Mouse (Mus musculus) hindbrain, embryonic 15.5 days (tissue): ENCODE data around the gene Arhgap4. TPM values are rescaled to one million over a fixed set of nuclear protein-coding genes. Genes with fewer than 3 reads are reported as not detected.
A peak's percentile ranks its signal among the peaks of the same experiment; 100 is the strongest.

ENCODE experiments used
- ATAC-seq: fragments of 200-750 bp; cut with Nextera tagmentation; 2 replicates; pipeline ENCODE4 v1.8.0; 2017; ENCODE audit warnings: low read depth, moderate number of reproducible peaks, moderate TSS enrichment; ENCODE audit not compliant: low FRiP score
- H3K27ac ChIP-seq: fragments of 300-500 bp; sonication (generic); replicated peaks from 2 replicates; pipeline ENCODE4 v1.5.1; 2015; ENCODE audit warnings: mild to moderate bottlenecking, inconsistent platforms
- H3K27me3 ChIP-seq: fragments of 300-500 bp; sonication (generic); 2 replicates; pipeline ENCODE4 v1.6.1; 2015; ENCODE audit warnings: control low read depth, inconsistent platforms
- H3K36me3 ChIP-seq: fragments of 300-500 bp; sonication (generic); 2 replicates; pipeline ENCODE4 v1.6.1; 2015; ENCODE audit warnings: control low read depth, inconsistent platforms
- H3K4me1 ChIP-seq: fragments of 300-500 bp; sonication (generic); replicated peaks from 2 replicates; pipeline ENCODE4 v1.6.1; 2015; ENCODE audit warnings: control low read depth, inconsistent platforms
- H3K4me2 ChIP-seq: fragments of 300-500 bp; sonication (generic); 2 replicates; pipeline ENCODE4 v1.6.1; 2015; ENCODE audit warnings: moderate library complexity, mild to moderate bottlenecking, inconsistent platforms
- H3K4me3 ChIP-seq: fragments of 300-500 bp; sonication (generic); 2 replicates; pipeline ENCODE4 v1.5.1; 2015; ENCODE audit warnings: mild to moderate bottlenecking, inconsistent platforms
- H3K9ac ChIP-seq: fragments of 300-500 bp; sonication (generic); 2 replicates; pipeline ENCODE4 v1.6.1; 2015; ENCODE audit warnings: inconsistent platforms
- H3K9me3 ChIP-seq: fragments of 300-500 bp; sonication (generic); 2 replicates; pipeline ENCODE4 v1.6.1; 2016; ENCODE audit warnings: control low read depth, inconsistent platforms
- WGBS: fragments of 180-500 bp; shearing (Covaris S2); methylation state at CpG from one replicate; pipeline ENCODE4 v1.1.7; 2015; 5-methylcytosine and 5-hydroxymethylcytosine counted together
- polyA plus RNA-seq: library from polyadenylated mRNA; unstranded; fragments of >200 nt; fragmentation: Nextera tagmentation; extraction: Ambion mirVana; gene quantifications from 2 replicates; pipeline ENCODE4 v1.2.1, GENCODE M21; 2015

Gene Arhgap4
- 3.5 and 3.6 TPM in 2 replicates for polyA plus RNA-seq

DNA sequence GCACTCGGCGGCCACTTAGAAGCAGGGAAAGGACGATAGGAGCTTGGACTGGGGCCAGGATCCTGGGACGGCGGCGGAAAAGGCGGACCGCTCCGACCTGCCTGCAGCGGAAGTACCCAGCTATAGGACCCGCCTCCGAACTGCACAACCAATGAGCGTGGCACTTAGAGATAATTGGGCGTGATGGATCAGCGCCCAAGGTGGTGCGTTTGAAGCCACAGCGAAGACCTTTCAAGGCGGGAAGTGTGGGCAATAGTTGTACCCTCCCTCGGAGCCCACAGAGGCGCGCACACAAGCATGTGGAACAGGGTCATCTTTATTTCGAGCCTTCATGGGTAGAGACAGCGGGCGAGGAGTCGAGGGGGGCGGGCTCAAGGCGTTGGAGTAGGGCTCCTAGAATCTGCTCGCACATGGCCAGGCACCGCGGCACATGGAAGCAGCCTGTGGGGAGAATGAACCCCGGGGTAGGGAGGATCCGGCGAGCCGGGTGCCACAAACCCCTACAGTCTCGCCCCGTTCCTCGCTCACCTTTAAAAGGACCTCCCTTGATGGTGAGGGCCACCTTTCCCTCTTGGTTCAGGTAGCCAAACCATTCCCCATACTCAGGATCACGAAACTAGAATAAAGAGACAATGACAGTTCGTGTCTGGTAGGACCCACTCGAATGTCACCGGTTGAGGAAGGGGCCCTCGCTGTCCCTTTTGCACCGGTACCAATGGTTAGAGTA lies at the start of gene Arhgap4, which contains the start of gene Naa10:
TSS of gene Arhgap4 (minus strand) at position 48 of the 727 bp plus-strand sequence.
TSS of gene Naa10 (minus strand) at position 122 of the 727 bp plus-strand sequence.
- Histone ChIP-seq H3K36me3 (peaks cover 5% of the 10 kb centered on the region; the same call in 1 of the 2 replicates), H3K4me2 (peak within 1 kb of the TSS; percentile 68)
- WGBS, result 12% methylated on average over 43 of the region's 43 CpGs

DNA sequence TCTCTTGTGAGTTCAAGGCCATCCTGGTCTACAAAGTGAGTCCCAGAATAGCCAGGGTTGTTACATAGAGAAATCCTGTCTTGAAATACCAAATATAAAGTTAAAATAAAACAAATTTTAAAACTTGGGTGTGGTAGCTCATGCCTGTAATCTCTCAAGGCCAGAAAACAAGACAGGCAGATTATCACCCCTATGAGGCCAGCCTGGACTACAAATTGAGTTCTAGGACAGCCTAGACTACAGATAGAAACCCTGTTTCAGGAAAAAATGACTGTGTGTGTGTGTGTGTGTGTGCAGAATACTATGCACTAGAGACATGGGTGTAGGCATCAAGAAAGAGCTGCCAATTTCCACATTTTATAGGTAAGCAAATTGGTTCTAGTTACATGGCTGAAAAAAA lies 49.1 kb upstream of the Arhgap4 start:
- Histone ChIP-seq H3K4me2 (no peak overlapping the region), H3K4me1 (peaks cover 4% of the 10 kb centered on the region; the same call in 1 of the 2 replicates), H3K27me3 (no peaks in the 10 kb centered on the region), H3K9me3 (no peaks in the 10 kb centered on the region), H3K27ac (no peak overlapping the region), H3K4me3 (no peak overlapping the region), H3K36me3 (no peaks in the 10 kb centered on the region), H3K9ac (no peak overlapping the region)
- ATAC-seq, result no peak

More for the DNA sequence above, at the start of gene Arhgap4, which contains the start of gene Naa10:
- Histone ChIP-seq H3K4me1 (peaks cover 7% of the 10 kb centered on the region), H3K9me3 (no peaks in the 10 kb centered on the region), H3K27ac (peak within 1 kb of the TSS; percentile 83), H3K4me3 (peak within 1 kb of the TSS; percentile 64), H3K27me3 (no peaks in the 10 kb centered on the region), H3K9ac (peak within 1 kb of the TSS; percentile 63)
- ATAC-seq, result peak; percentile 98

GRCm38 (mm10) chrX:73969729-73970128 lies 48.1 kb upstream of the Arhgap4 start:
- H3K4me3 ChIP-seq, result no peak overlapping the region
- H3K9ac ChIP-seq, result no peak overlapping the region
- H3K9me3 ChIP-seq, result no peaks in the 10 kb centered on the region
- H3K27ac ChIP-seq, result no peak overlapping the region
- no peak for ATAC-seq
- no peaks in the 10 kb centered on the region for H3K27me3 ChIP-seq
- no peaks in the 10 kb centered on the region for H3K36me3 ChIP-seq
- 88% methylated on average over 2 of the region's 2 CpGs for WGBS
- H3K4me1 ChIP-seq, result peaks cover 4% of the 10 kb centered on the region; the same call in 1 of the 2 replicates
- H3K4me2 ChIP-seq, result no peak overlapping the region

- Histone ChIP-seq H3K27ac (no peak overlapping the region), H3K4me1 (peaks cover 8% of the 10 kb centered on the region), H3K27me3 (no peaks in the 10 kb centered on the region), H3K36me3 (no peaks in the 10 kb centered on the region), H3K9ac (no peak overlapping the region), H3K9me3 (no peaks in the 10 kb centered on the region), H3K4me2 (no peak overlapping the region), H3K4me3 (no peak overlapping the region)
- no peak for ATAC-seq
- 86% methylated on average over 1 of the region's 1 CpGs for WGBS
These were observed 47.5 kb upstream of the Arhgap4 start for GRCm38 (mm10) chrX:73969167-73969566.

DNA sequence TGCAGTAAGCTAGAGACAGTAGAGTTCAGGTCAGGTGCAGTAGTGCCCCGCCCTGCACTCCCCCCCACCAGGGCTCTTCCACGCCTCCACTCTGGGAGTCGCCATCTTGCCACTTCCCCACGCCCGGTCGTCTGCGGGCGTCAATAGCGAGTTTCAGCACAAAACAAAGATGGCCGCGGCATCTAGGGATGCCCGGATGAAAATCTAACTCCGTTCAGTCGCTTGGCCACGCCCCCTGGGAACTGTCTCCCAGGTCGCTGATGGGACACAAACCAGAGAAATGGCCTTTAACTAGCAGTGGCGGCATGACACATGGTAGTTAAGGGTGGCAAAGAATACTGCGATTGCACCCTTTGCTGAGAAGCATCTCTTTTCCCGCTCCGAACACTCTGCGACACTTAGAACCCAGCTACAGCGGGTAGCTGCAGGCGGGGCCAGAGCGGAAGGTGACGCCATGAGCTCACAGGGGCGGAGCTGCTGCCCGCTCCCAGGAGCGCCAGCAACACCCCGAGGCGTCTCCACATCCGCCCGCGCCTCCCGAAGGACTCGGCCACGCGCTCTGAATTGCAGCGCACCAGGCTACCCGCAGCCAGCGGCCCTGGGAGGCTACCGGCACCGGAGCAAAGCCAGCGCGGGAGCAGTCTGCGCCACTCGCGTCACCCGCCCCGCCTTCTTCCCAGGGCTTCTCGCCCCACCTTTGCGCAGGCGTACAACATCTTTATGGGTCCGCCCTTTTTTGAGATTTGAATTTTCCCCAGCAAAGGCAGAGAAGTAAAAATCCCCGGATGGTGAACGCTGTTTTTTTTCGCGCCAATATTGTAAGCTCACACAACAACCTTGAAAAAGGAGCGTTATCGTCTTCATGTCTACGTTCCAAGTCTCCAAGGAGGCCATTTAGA lies 45.8 kb upstream of the Arhgap4 start:
- H3K9ac ChIP-seq, result peak overlapping the region; percentile 67
- peak overlapping the region; percentile 66 for H3K4me2 ChIP-seq
- WGBS, result 15% methylated on average over 59 of the region's 60 CpGs
- no peaks in the 10 kb centered on the region for H3K36me3 ChIP-seq
- no peaks in the 10 kb centered on the region for H3K9me3 ChIP-seq
- H3K4me3 ChIP-seq, result peak overlapping the region; percentile 53
- H3K4me1 ChIP-seq, result peaks cover 25% of the 10 kb centered on the region
- peak; percentile 90 for ATAC-seq
- H3K27ac ChIP-seq, result peak overlapping the region; percentile 99
- H3K27me3 ChIP-seq, result no peaks in the 10 kb centered on the region

DNA sequence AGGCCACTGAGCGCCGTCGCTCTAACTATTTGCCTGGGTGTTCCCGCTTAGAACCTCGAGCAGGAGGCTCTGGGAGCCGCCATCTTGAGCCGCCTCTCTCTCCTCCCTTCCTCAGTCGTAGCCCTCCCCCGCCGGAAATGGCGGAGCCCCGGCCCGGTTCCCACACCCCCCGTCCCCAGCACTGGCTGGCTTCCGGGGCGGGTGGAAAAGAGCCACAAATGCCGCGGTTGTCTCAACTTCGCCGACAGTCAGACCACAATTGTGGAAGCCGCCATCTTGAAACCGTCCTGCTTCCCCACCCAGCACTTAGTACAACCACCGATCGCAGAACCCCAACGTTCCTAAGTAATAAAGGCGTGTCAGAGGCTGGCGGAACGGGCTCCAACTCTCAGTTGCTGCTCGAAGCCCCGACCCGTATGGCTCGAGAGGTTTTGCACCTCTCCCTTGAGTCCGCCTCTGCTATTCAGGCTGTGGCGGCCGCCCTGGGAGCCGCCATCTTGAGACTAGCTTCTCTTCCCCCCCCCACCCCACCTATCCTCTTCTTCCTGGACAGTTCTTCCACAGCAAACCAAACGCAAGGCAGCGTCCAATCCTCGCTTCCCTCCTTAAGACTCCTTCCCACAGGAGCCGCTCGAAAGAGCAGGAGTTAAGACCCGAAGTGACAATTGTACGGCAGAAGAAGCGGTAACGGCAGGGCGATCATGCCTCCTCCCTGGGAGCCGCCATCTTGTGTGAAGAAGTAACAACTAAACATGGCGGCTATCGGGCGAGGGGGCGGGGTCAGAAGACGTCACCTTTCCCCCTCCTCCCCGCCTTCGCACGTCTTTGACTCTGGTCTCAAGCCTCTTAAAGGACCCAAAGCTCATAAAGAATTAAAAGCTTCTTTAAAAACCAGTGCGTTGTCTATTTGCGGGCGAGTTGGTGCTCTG lies 44.8 kb upstream of the Arhgap4 start, which contains the start of gene Hcfc1:
TSS of gene Hcfc1 (minus strand) at position 110 of the 929 bp plus-strand sequence.
- Histone ChIP-seq H3K9ac (peak within 1 kb of the TSS; percentile 67), H3K27ac (peak within 1 kb of the TSS; percentile 99), H3K4me1 (peaks cover 33% of the 10 kb centered on the region), H3K36me3 (no peaks in the 10 kb centered on the region), H3K4me2 (peak within 1 kb of the TSS; percentile 66), H3K9me3 (no peaks in the 10 kb centered on the region), H3K4me3 (peak within 1 kb of the TSS; percentile 53), H3K27me3 (no peaks in the 10 kb centered on the region)
- peak; percentile 82 for ATAC-seq
- 14% methylated on average over 58 of the region's 58 CpGs for WGBS

GRCm38 (mm10) chrX:73965307-73965706 lies 43.6 kb upstream of the Arhgap4 start:
- Histone ChIP-seq H3K27me3 (no peaks in the 10 kb centered on the region), H3K36me3 (no peaks in the 10 kb centered on the region), H3K4me1 (peaks cover 33% of the 10 kb centered on the region), H3K4me2 (peak overlapping the region; percentile 66), H3K27ac (peak overlapping the region; percentile 99), H3K4me3 (peak overlapping the region; percentile 53), H3K9me3 (no peaks in the 10 kb centered on the region), H3K9ac (peak overlapping the region; percentile 50)
- ATAC-seq, result no peak
- WGBS, result 24% methylated on average over 20 of the region's 20 CpGs

DNA sequence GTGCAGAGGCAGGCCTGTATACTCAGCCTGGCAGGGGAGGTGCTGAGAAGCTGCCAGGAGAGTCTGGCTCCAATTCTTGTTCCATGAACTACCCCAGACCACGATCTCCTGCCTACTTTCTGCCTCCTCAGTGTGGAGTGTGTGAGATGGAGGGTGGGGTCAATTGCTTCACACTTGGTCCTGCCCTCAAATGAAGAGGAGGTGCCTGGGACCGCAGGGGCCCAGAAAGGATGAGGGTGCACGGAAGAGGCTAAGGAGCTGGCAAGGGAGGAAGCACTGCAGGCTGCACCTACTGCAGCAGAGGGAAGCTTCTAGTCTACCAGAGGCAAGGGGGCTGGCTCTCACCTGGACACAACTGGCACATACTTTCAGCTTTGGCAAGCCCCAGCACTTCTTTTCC lies 42.7 kb upstream of the Arhgap4 start:
- H3K4me2 ChIP-seq, result peak overlapping the region; percentile 66
- H3K36me3 ChIP-seq, result 0 out of 2 replicates have a peak, but pooled peaks cover under 1% of the 10 kb centered on the region
- H3K4me1 ChIP-seq, result peaks cover 33% of the 10 kb centered on the region
- no peaks in the 10 kb centered on the region for H3K9me3 ChIP-seq
- peak overlapping the region; percentile 34; the same call in 1 of the 2 replicates for H3K27ac ChIP-seq
- ATAC-seq, result no peak
- H3K9ac ChIP-seq, result peak overlapping the region; percentile 50
- H3K27me3 ChIP-seq, result no peaks in the 10 kb centered on the region
- 49% methylated on average over 3 of the region's 3 CpGs for WGBS
- H3K4me3 ChIP-seq, result peak overlapping the region; percentile 53

DNA sequence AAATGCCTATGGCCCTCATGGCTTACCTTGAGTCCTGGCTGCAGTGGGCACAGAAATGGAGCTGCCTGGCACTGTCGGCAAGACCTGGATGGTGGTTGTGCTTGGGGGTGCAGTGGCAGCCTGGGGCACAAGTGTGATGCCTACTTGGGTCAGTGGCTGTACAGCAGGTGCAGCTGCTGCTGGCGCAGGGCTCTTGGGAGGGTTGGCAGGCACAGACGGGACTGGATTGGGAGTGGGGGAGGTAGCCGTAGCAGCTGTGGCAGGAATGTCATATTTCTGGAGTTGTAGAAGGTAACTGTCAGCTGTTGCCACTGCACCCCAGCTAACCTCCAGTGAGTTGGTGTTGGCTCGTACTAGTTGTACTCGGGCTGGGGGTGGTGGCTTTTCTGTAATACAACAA lies 33.3 kb upstream of the Arhgap4 start:
- Histone ChIP-seq H3K27me3 (no peaks in the 10 kb centered on the region), H3K9ac (no peak overlapping the region), H3K27ac (no peak overlapping the region), H3K4me1 (no peaks in the 10 kb centered on the region), H3K36me3 (peaks cover 41% of the 10 kb centered on the region), H3K9me3 (no peaks in the 10 kb centered on the region), H3K4me3 (no peak overlapping the region), H3K4me2 (no peak overlapping the region)
- whole genome bisulfite sequencing, result 87% methylated on average over 6 of the region's 6 CpGs
- no peak for ATAC-seq

DNA sequence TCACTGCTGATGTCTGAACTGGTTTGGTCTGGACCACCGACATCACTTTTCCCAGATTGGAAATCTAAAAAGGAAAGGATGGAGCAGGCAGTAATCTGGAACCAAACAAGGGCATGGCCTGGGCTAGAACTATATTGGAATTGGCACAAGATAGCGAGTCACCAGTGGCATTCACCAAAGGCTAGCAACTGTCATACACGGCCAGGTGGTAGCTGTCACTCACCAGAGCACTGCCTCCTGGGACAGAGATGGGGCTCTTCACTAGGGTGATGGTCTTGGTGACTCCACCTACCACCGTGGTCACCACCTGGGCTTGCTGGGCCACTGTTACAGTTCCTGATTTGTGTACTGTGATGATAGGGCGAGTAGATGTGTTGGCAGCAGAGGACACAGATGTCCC lies 30.9 kb upstream of the Arhgap4 start:
- H3K36me3 ChIP-seq, result peaks cover 31% of the 10 kb centered on the region
- no peaks in the 10 kb centered on the region for H3K27me3 ChIP-seq
- 87% methylated on average over 5 of the region's 5 CpGs for WGBS
- H3K27ac ChIP-seq, result no peak overlapping the region
- no peaks in the 10 kb centered on the region for H3K4me1 ChIP-seq
- H3K4me3 ChIP-seq, result no peak overlapping the region
- H3K9ac ChIP-seq, result no peak overlapping the region
- no peaks in the 10 kb centered on the region for H3K9me3 ChIP-seq
- H3K4me2 ChIP-seq, result no peak overlapping the region
- ATAC-seq, result no peak

DNA sequence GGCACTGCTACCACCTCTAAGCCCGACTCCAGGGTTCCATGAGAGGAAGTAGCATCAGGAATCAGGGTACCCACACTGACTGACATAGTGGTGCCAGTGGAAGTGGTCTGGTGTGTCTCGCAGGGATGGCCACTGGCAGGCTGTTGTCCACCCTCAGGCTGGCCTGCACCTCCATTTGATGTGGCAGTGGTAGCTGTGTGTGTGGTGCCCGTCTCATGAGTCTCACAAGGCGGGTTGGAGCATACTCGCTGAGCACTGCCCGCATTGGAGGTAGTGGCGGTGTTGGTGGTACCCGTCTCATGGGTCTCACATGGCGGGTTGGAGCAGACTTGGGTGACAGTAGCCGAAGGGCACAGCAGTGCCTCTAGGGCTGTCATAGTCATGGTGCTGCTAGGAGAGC lies 27.7 kb upstream of the Arhgap4 start:
- Histone ChIP-seq H3K4me1 (no peaks in the 10 kb centered on the region), H3K4me2 (no peak overlapping the region), H3K27ac (no peak overlapping the region), H3K9ac (no peak overlapping the region), H3K9me3 (no peaks in the 10 kb centered on the region), H3K27me3 (no peaks in the 10 kb centered on the region), H3K4me3 (no peak overlapping the region), H3K36me3 (peaks cover 45% of the 10 kb centered on the region)
- ATAC-seq, result no peak
- WGBS, result 92% methylated on average over 10 of the region's 10 CpGs
